Mouse (Mus musculus): ENCODE data around the gene Gdf1.

The Gdf1 gene

GRCm38 (mm10) chr8:70329124-70329834 is at the start of gene Gdf1:
TSS of gene Gdf1 (plus strand) at chr8:70329817.
- no peak for DNase-seq (ENCODE audit: low spot score)

DNA sequence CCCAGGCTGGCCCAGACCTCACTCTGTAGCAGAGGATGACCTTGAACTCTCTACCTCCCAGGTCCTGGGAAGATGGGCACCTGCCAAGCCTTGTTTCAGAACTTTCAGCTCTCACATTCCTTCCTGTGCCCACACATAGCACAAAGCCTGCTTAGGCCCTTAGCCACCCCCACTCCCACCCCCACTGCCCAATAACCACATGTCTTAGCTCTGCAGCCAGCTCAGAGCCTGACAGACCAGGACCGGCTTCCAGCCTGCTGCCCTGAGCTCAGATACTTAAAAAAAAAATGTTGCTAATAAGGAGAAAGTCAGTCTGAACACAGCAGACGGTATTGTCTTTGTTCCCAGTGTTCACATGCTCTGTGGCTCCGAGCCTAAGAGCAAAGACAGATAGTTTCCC is 48.6 kb upstream of the Gdf1 start:
- DNase-seq (ENCODE audit: low spot score), result no peak

DNA sequence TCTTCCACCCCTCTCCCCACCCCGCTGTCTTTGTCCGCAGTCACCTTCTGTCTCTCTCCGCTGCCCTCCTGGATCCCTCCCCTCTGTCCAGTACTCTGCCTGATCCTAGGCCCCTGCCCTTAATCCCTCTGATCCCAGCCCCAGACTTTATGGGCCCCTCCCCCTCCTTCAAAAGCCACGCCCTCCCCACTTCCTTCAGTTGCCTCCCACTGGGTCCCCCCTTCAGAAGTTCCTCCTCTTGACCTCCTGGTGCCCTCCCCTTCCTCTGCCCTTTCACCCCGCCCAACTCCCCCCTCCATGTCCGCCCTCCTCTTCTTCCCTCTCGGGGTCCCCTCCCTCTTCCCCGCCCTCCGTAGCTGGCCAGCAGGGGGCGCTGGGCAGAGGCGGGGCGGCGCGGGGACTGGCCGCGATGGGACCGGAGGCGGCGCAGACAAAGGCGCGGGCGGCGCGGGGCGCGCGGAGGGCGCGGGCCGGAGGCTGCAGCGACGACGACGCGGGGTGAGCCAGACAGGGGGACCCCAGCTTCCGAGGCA is 46.9 kb upstream of the Gdf1 start, which contains the start of gene Homer3:
TSS of gene Homer3 (plus strand) at position 225 of the 533 bp plus-strand sequence.
- DNase-seq (ENCODE audit: low spot score), result peak; percentile 42

DNA sequence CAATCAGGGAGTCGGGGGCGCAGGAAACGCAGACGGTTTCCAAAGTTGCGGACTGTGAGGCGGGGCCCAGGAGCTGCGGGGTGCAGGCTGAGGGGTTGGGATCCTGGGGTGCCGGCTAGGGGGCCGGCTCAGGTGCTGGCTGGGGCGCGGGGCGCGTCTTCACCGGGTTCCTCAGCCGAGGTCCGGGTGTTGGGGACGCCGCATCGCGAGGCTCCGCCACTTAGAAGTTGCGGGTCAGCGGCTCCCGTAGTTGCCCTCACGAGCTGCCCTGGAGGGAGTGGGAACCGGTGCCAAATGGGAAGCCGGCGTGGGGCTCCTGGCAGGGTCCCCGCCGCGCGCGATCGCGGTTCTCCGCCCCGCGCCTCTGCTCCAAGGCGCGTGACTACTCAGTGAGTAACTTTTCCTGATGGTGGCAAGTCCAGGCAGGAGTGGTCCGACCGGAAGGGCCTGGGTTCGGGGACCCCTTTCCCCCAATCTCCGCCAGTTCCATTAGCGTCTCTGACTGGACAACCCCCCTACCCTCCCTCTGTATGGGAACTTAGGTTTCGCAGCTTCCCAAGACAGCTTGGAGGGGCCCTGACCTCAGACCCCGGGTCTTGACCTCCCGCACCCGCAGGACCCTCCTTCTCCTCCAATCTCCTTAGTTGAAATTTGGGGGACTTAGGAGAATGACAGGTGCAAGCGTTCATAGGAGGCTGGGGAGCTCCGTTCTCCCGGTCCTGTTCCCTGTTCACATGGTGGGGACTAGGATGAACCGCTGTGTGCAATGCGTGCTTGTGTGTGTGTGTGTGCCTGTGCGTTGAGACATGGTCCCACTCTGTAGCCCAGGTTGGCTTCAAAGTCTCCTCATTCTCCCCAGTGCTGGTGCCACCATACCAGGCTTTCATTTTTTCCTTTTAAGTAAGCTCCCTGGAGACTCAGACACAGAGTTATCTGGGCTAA is 46.2 kb upstream of the Gdf1 start:
- DNase-seq (ENCODE audit: low spot score), result no peak

- no peak for DNase-seq (ENCODE audit: low spot score)
Measured at GRCm38 (mm10) chr8:70284421-70284820, 45.2 kb upstream of the Gdf1 start.

DNA sequence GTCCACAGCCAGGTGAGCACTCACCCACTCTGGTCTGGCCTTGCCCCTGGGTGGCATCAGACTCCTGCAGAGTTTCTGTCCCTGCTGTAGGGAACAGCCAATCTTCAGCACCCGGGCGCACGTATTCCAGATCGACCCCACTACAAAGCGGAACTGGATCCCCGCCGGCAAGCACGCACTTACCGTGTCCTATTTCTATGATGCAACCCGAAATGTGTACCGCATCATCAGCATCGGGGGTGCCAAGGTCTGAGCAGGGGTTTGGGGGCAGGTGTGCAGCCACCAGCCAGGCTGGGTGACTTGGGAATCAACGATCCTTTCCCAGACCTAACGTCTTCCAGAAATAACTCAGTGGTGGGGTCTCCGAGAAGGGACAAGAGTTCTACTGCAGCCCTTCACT is 44.3 kb upstream of the Gdf1 start:
- no peak for DNase-seq (ENCODE audit: low spot score)

DNA sequence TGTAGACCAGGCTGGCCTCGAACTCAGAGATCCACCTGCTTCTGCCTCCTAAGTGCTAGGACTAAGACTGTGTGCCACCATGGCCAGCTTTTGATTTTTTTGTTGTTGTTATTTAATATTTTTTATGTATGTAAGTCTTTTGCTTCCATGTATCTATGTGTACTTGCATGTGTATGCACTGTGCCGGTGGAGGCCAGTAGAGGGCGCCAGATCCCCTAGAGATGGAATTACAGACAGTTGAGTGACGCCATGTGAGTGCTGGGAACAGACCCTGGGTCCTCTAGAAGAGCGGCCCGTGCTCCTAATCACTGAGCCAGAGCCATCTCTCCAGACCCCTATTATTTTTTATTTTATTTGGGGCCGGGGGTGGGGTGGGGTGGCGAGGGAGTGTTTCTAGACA is 42.9 kb upstream of the Gdf1 start:
- DNase-seq (ENCODE audit: low spot score), result no peak

GRCm38 (mm10) chr8:70293988-70294405 is 35.6 kb upstream of the Gdf1 start:
- no peak for DNase-seq (ENCODE audit: low spot score)

DNA sequence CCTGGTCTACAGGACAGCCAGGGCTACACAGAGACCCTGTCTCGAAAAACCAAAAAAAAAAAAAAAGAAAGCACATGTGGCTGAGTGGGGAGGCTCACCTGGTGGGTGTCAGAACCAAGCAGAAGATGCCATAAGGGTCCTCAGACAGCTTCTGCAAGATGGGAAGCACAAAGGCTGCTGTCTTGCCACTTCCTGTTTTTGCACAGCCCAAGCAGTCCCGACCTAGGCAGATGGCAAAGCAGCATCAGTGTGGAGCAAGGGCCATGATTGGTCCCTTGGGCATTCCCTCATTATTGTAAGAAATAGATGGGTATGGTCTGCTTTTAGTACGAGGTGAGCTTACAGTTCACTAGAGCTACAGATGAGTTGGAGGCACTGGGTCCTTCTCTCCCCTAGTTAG is 28.7 kb upstream of the Gdf1 start:
- no peak for DNase-seq (ENCODE audit: low spot score)

GRCm38 (mm10) chr8:70302358-70302890 is 27.2 kb upstream of the Gdf1 start, which contains the start of the genes Ddx49 and Cope:
TSS of gene Ddx49 (minus strand) at chr8:70302489.
TSS of gene Cope (plus strand) at chr8:70302518.
- peak; percentile 91 for DNase-seq (ENCODE audit: low spot score)

- no peak for DNase-seq (ENCODE audit: low spot score)
Measured at GRCm38 (mm10) chr8:70302901-70303300, 26.7 kb upstream of the Gdf1 start.

GRCm38 (mm10) chr8:70309311-70309710 is 20.3 kb upstream of the Gdf1 start:
- DNase-seq (ENCODE audit: low spot score), result no peak

- no peak for DNase-seq (ENCODE audit: low spot score)
Measured at GRCm38 (mm10) chr8:70313399-70313798, 16.2 kb upstream of the Gdf1 start.

DNA sequence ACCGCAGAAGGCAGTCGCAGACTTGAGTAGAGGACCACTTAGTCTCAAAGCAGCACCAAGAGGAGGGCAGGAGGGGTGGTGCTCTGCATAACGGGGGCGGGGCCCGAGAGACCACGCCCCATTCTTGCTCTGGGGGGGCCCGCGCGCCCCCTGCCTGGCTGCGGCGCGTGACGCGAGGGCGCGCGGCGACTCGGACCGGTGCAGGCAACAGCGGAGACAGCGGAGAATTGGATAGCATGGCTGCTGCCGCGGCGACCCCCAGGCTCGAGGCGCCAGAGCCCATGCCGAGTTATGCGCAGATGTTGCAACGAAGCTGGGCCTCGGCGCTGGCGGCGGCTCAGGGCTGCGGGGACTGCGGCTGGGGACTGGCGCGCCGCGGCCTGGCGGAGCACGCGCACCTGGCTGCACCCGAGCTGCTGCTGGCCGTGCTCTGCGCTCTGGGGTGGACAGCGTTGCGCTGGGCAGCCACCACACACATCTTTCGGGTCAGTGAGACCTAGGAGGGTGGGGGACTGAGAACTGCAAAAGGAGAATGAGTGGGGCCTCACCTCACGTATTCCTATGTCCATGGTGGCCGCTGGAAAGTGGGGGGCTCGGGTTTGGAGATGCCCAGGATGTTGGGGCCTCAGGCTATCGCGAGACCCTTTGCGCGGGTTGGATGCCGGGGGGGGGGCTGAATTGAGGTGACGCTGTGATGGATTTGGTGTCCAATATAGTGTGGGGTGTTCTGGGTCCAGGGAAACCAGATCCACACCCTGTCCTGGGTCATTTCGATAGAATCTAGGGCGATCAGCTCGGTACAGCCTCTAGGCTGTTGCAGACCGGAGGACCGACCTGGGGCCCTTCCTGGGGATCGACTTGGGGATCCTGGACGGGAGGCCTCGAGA is 13.8 kb upstream of the Gdf1 start, which contains the start of gene Cers1:
TSS of gene Cers1 (plus strand) at position 152 of the 887 bp plus-strand sequence.
- no peak for DNase-seq (ENCODE audit: low spot score)

DNA sequence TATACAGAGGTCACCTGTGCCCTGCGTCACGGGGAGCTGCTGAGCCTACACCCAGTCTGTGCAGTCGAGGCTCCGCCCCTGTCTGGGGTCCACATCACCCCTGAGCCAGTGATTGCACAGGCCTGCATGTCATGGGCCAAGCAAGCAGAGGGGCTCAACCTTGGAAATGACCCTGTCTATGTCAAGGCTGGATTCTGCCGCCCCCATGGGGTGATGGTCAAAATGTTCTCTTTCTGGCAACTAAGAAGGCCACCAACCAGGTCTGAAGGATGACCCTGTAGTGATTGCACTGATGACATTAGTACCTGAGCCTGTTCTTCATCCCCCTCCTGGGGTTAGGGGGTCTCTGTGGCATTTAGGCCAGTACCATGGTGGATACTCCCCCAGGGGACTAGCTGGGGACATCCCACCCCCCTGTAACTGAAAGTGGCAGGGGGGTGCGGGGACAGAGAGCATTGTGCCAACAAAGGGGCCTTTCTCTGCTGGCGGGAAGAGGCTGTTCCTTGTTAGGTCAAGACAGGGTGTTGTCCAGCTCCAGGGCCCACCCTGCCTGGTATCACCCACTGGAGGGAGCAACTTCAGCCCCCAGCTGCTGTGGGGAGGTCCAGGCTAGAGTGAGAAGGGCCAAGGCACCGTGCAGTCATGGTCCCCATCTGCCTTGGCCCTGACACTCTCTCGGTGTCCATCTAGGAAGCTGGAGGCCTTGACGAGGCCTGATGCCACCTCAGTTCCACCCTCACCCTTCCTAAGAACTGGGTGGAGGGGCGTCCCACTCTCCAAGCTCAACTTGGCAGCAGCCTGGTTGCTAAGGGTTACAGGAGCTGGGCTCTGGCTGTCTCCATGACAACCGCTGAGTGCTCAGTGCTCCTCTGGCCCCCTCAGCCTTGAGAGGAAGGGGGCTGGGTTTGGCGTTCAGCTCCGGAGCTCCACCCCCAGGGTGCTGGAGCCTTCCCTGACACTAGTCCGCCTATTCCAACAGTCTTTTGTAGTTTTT is 12.8 kb upstream of the Gdf1 start:
- DNase-seq (ENCODE audit: low spot score), result no peak

DNA sequence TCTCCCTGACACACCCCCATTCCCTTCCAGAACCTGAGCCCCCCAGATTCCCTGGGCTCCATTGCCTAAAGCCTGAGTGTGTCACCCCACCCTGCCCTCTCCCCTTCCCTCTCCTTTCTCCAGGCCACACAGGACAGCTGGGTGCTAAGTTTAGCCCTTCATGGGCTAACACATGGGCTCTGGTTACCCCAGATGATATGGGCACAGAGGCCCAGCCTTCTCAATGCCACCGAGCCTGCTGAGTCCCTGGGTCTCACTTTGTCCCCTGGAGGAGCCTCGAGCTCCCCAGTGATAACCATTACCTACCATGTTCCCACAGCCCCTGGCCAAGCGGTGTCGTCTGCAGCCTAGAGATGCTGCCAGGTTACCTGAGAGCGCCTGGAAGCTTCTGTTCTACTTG is 11.7 kb upstream of the Gdf1 start:
- DNase-seq (ENCODE audit: low spot score), result no peak

GRCm38 (mm10) chr8:70323716-70324115 is 5.9 kb upstream of the Gdf1 start:
- no peak for DNase-seq (ENCODE audit: low spot score)

DNA sequence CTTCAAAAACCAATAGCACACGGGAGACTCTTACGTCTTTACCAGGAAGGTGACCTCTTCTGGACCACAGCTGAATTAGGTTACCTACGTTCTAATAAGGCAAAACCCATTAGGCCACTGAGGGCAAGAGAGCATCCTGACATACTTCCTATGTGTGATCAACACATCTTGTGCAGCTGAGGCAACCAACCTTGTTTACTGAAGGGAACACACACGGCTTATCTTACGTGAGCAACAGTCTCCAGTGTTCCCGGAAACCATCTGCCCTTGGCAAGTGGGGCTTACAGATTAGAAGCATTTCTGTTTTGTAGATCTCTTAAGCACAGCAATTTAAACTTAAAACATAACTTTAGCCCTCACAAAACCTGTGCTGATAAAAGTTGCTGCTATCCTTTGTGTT is 2.1 kb upstream of the Gdf1 start:
- DNase-seq (ENCODE audit: low spot score), result no peak

- DNase-seq (ENCODE audit: low spot score), result no peak
Measured at GRCm38 (mm10) chr8:70329835-70330740, 471 bp downstream of the Gdf1 start.
